Mouse (Mus musculus) limb, embryonic 15.5 days (tissue): Measurements from ENCODE around the gene Hoxa4. TPM values are rescaled to one million over a fixed set of nuclear protein-coding genes. Genes with fewer than 3 reads are reported as not detected.
A peak's percentile ranks its signal among the peaks of the same experiment; 100 is the strongest.

Experiments used
- ATAC-seq: fragments of 200-750 bp; cut with Nextera tagmentation; 2 replicates; pipeline ENCODE4 v1.8.0; 2017; ENCODE audit warnings: low read depth, moderate TSS enrichment; ENCODE audit not compliant: insufficient number of reproducible peaks, low FRiP score, low TSS enrichment
- H3K27ac ChIP-seq: fragments of 300-500 bp; sonication (generic); 2 replicates; pipeline ENCODE4 v1.5.1; 2015; ENCODE audit warnings: moderate library complexity, mild to moderate bottlenecking, inconsistent platforms
- H3K27me3 ChIP-seq: fragments of 300-500 bp; sonication (generic); 2 replicates; pipeline ENCODE4 v1.6.1; 2015; ENCODE audit warnings: inconsistent platforms
- H3K36me3 ChIP-seq: fragments of 300-500 bp; sonication (generic); 2 replicates; pipeline ENCODE4 v1.6.1; 2015; ENCODE audit warnings: inconsistent platforms
- H3K4me1 ChIP-seq: fragments of 300-500 bp; sonication (generic); 2 replicates; pipeline ENCODE4 v1.6.1; 2015; ENCODE audit warnings: inconsistent platforms
- H3K4me2 ChIP-seq: fragments of 300-500 bp; sonication (generic); 2 replicates; pipeline ENCODE4 v1.6.1; 2015; ENCODE audit warnings: mild to moderate bottlenecking, inconsistent platforms
- H3K4me3 ChIP-seq: fragments of 300-500 bp; sonication (generic); 2 replicates; pipeline ENCODE4 v1.5.1; 2015; ENCODE audit warnings: mild to moderate bottlenecking, inconsistent platforms
- H3K9ac ChIP-seq: fragments of 300-500 bp; sonication (generic); 2 replicates; pipeline ENCODE4 v1.6.1; 2015; ENCODE audit warnings: inconsistent platforms
- H3K9me3 ChIP-seq: fragments of 300-500 bp; sonication (generic); 2 replicates; pipeline ENCODE4 v1.6.1; 2016; ENCODE audit warnings: inconsistent platforms
- WGBS: fragments of 180-500 bp; shearing (Covaris S2); methylation state at CpG from one replicate; pipeline ENCODE4 v1.1.7; 2015; 5-methylcytosine and 5-hydroxymethylcytosine counted together
- polyA plus RNA-seq: library from polyadenylated mRNA; unstranded; fragments of >200 nt; fragmentation: Nextera tagmentation; extraction: Ambion mirVana; gene quantifications from 2 replicates; pipeline ENCODE4 v1.2.1, GENCODE M21; 2015

Gene Hoxa4
- polyA plus RNA-seq = 0.52 and 0.63 TPM in 2 replicates

GRCm38 (mm10) chr6:52190906-52191810 is at the start of gene Hoxa4:
Gene Hoxa4, minus strand, starts transcription at chr6:52191753.
- Histone ChIP-seq H3K4me1 (peaks cover 24% of the 10 kb centered on the region), H3K4me2 (peak within 1 kb of the TSS; percentile 96), H3K4me3 (peak within 1 kb of the TSS; percentile 59), H3K27me3 (peaks cover 84% of the 10 kb centered on the region), H3K27ac (peak within 1 kb of the TSS; percentile 43; the same call in 1 of the 2 replicates), H3K9ac (peak within 1 kb of the TSS; percentile 48), H3K9me3 (no peaks in the 10 kb centered on the region), H3K36me3 (no peaks in the 10 kb centered on the region)
- WGBS = 4% methylated on average over 50 of the region's 102 CpGs
- ATAC-seq = no peak

DNA sequence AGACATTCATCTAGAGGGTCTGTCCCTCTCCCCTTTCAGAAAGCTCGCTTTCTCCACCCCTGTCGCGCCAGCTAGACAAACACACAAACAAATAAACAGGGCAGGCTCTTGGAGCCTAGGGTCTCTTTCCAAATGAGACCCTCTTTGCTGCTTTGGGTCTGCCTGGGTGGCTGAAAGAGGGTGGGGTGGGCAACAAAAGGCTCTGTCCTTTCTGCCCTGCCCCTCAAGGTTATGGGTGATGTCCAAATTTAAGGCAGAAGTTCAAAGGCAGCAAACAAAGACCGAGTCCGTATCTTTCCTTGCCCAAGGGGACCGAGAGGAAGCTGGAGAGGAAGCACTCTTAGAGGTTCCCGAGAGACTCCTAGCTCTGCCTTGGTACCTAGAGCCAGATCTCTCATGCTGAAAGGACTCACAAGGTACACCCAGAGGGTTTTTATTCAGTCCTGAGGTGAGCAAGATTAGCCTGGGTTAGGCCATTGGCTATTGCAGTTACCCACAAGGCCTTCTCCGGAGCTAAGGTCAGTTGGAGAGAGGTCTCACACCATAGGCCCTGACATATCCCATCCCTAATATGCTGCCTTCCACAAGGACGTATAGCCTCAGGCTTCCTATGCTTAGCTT is 49.6 kb upstream of the Hoxa4 start:
- peak overlapping the region; percentile 59 for H3K4me3 ChIP-seq
- no peaks in the 10 kb centered on the region for H3K36me3 ChIP-seq
- H3K9me3 ChIP-seq = no peaks in the 10 kb centered on the region
- H3K27ac ChIP-seq = peak overlapping the region; percentile 97
- peak overlapping the region; percentile 85; the same call in 1 of the 2 replicates for H3K9ac ChIP-seq
- H3K4me2 ChIP-seq = peak overlapping the region; percentile 50
- peaks cover 45% of the 10 kb centered on the region for H3K4me1 ChIP-seq
- WGBS = 23% methylated on average over 9 of the region's 9 CpGs
- H3K27me3 ChIP-seq = peaks cover 17% of the 10 kb centered on the region; the same call in 1 of the 2 replicates
- ATAC-seq = no peak

DNA sequence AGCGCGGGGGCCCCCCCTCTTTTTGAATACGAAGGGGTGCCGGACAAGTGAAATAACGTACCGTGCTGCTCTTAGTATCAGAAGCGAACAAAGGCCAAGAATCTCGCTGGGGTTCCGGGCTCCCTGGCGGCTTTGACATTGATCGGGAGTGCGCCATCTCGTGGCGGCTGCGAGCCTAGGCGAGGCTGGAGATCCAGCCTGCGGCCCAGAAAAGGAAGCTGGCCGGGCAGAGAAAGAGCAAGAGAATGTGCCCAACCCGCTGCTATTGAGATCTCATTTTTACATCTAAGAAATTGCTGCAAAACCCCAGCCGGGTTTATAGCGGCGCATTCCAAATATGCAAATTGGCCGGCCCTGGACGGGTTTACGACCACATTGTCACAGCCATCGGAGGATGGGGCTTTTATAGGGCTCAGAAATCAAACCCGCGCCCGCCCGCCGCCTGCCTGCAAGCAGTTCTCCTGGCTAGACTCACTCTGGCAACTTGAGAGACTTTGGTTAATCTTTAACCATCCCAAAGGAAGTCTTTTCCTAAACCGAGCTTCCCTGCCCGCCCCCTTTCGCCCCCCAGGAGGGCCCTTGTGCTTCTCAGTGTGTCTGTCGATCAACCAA is 48.9 kb upstream of the Hoxa4 start, which contains the start of gene Hoxa10:
Gene Hoxa10 (minus strand): TSS at position 466 of the 612 bp plus-strand sequence.
- H3K4me2 ChIP-seq = peak within 1 kb of the TSS; percentile 50
- 3% methylated on average over 35 of the region's 35 CpGs for WGBS
- peak within 1 kb of the TSS; percentile 97 for H3K27ac ChIP-seq
- H3K9me3 ChIP-seq = no peaks in the 10 kb centered on the region
- H3K36me3 ChIP-seq = no peaks in the 10 kb centered on the region
- peaks cover 51% of the 10 kb centered on the region for H3K4me1 ChIP-seq
- H3K27me3 ChIP-seq = peaks cover 17% of the 10 kb centered on the region; the same call in 1 of the 2 replicates
- H3K4me3 ChIP-seq = peak within 1 kb of the TSS; percentile 59
- peak within 1 kb of the TSS; percentile 85 for H3K9ac ChIP-seq
- ATAC-seq = peak; percentile 77

DNA sequence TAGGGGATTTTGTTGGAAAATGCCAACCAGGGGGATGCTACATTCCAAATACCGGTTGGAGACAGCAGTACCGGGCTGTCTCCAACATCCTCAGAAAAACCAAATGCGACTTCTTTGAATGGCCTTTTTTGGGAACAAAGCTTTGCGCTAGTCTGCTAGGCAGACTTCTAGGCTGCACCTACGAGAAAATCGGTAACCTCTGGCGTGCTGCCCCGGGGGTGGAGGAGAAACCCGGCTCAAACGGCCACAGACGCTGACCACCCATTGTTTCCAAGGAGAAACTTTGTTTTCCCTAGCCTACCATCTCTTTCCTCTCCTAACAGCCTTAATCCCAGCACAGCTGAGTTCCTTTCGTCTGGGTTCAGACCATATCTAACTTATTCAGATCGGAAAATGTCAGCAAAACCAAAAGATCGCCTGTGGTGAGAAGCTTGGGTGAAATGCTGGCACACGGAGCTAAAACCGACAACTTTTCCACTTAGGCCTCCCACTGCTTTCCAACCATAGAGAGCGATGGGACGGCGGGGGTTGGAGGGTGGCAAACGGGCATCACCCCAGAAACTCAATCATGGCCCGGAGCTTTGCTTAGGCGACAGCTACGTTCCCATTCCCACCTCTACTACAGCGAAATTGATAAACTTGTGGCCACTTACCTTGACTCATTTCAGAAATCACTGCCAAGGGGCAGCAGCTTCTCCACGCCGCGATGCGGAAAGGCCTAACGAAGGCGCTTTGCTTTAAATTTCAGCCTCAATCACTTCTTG is 48.3 kb upstream of the Hoxa4 start:
- Histone ChIP-seq H3K27me3 (peaks cover 17% of the 10 kb centered on the region; the same call in 1 of the 2 replicates), H3K4me3 (peak overlapping the region; percentile 59), H3K4me2 (peak overlapping the region; percentile 50), H3K9me3 (no peaks in the 10 kb centered on the region), H3K36me3 (no peaks in the 10 kb centered on the region), H3K27ac (peak overlapping the region; percentile 97), H3K4me1 (peaks cover 58% of the 10 kb centered on the region), H3K9ac (peak overlapping the region; percentile 85)
- WGBS = 1% methylated on average over 30 of the region's 30 CpGs
- ATAC-seq = no peak

DNA sequence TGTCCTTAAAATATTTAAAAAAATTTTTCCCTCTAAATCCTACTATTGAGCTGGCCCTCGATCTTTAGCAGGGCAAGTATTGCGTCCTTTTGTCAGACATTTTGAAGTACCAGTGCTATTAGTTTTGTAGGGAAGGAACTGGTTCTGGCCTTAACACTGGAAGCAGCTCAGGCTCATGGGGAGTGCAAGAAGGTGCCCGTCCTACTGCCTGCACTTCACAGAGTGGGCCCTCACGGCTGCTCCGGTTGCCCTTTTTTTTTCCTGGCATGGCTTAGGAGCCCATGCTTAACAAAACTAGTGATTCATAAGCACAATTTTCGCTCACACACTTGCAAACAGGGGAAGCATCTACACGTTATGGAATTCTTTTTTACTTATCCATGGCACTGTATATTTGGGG is 47.4 kb upstream of the Hoxa4 start:
- Histone ChIP-seq H3K9me3 (no peaks in the 10 kb centered on the region), H3K4me1 (peaks cover 59% of the 10 kb centered on the region), H3K4me2 (peak overlapping the region; percentile 67), H3K27me3 (peaks cover 17% of the 10 kb centered on the region; the same call in 1 of the 2 replicates), H3K27ac (peak overlapping the region; percentile 62), H3K9ac (peak overlapping the region; percentile 37; the same call in 1 of the 2 replicates), H3K36me3 (no peaks in the 10 kb centered on the region), H3K4me3 (peak overlapping the region; percentile 59)
- WGBS = 7% methylated on average over 7 of the region's 7 CpGs
- ATAC-seq = no peak

DNA sequence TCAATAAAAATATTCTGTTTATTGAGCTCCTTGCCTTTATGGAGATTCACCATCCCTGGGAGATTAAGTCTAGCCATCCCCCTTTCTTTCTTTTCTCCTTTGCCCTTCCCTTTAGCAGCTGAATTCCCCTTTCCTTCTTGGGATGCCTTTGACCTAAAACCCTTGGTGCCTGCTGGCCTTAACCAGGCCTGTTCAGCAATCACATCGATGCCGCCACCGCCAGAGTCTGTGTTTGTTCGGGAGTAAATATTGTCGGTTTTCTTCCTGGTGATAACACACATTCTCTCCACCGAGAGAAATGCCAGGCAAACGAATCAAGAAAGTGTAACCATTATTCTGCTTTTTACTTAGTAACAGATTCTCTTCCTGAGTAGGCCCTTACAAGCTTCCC is 46.6 kb upstream of the Hoxa4 start:
- Histone ChIP-seq H3K4me3 (peak overlapping the region; percentile 59), H3K9ac (peak overlapping the region; percentile 42; the same call in 1 of the 2 replicates), H3K4me2 (peak overlapping the region; percentile 67), H3K4me1 (peaks cover 52% of the 10 kb centered on the region), H3K27ac (peak overlapping the region; percentile 96), H3K9me3 (no peaks in the 10 kb centered on the region), H3K27me3 (peaks cover 17% of the 10 kb centered on the region; the same call in 1 of the 2 replicates), H3K36me3 (no peaks in the 10 kb centered on the region)
- no peak for ATAC-seq
- WGBS = 6% methylated on average over 7 of the region's 7 CpGs

GRCm38 (mm10) chr6:52237346-52238154 is 46.0 kb upstream of the Hoxa4 start:
- Histone ChIP-seq H3K36me3 (no peaks in the 10 kb centered on the region), H3K27ac (peak overlapping the region; percentile 96), H3K4me3 (peak overlapping the region; percentile 59), H3K4me2 (peak overlapping the region; percentile 67), H3K4me1 (peaks cover 46% of the 10 kb centered on the region), H3K9ac (peak overlapping the region; percentile 42; the same call in 1 of the 2 replicates), H3K9me3 (no peaks in the 10 kb centered on the region), H3K27me3 (peaks cover 14% of the 10 kb centered on the region; the same call in 1 of the 2 replicates)
- ATAC-seq = no peak
- WGBS = 12% methylated on average over 10 of the region's 10 CpGs

- WGBS = 27% methylated on average over 3 of the region's 3 CpGs
- Histone ChIP-seq H3K27ac (peak overlapping the region; percentile 96), H3K4me2 (peak overlapping the region; percentile 67), H3K27me3 (peaks cover 11% of the 10 kb centered on the region; the same call in 1 of the 2 replicates), H3K4me1 (peaks cover 41% of the 10 kb centered on the region), H3K9ac (peak overlapping the region; percentile 20; the same call in 1 of the 2 replicates), H3K4me3 (peak overlapping the region; percentile 59), H3K9me3 (no peaks in the 10 kb centered on the region), H3K36me3 (no peaks in the 10 kb centered on the region)
- ATAC-seq = no peak
Measured at GRCm38 (mm10) chr6:52236806-52237205, 45.3 kb upstream of the Hoxa4 start.

- no peak for ATAC-seq
- H3K9ac ChIP-seq = peak overlapping the region; percentile 85; the same call in 1 of the 2 replicates
- peak overlapping the region; percentile 96 for H3K27ac ChIP-seq
- no peaks in the 10 kb centered on the region for H3K9me3 ChIP-seq
- peak overlapping the region; percentile 59 for H3K4me3 ChIP-seq
- H3K27me3 ChIP-seq = peaks cover 4% of the 10 kb centered on the region; the same call in 1 of the 2 replicates
- no peaks in the 10 kb centered on the region for H3K36me3 ChIP-seq
- peak overlapping the region; percentile 67 for H3K4me2 ChIP-seq
- 35% methylated on average over 6 of the region's 6 CpGs for WGBS
- peaks cover 32% of the 10 kb centered on the region for H3K4me1 ChIP-seq
Measured at GRCm38 (mm10) chr6:52235866-52236265, 44.3 kb upstream of the Hoxa4 start.

DNA sequence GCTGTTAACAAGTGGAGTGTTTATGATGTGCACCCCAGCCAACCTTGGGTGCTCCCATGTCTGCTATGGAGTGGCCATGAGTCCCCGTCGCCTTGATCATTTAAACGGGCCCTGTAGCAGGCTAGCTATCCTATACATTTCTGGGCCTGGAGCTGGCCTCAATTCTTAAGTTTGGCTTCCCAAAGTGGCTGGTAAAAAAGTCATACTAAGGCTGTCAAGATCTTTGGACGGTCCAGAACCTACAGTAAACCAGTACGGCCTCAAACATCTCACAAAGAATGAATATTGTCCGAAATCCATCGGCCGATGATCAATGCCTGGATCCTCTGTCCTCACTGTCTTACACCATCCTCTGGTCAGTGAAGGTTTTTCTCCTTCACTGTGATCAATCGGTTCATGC is 43.7 kb upstream of the Hoxa4 start:
- peaks cover 27% of the 10 kb centered on the region for H3K4me1 ChIP-seq
- 23% methylated on average over 9 of the region's 9 CpGs for WGBS
- peak overlapping the region; percentile 67 for H3K4me2 ChIP-seq
- ATAC-seq = no peak
- H3K36me3 ChIP-seq = no peaks in the 10 kb centered on the region
- peaks cover 3% of the 10 kb centered on the region; the same call in 1 of the 2 replicates for H3K27me3 ChIP-seq
- H3K9ac ChIP-seq = peak overlapping the region; percentile 85; the same call in 1 of the 2 replicates
- H3K27ac ChIP-seq = peak overlapping the region; percentile 96
- H3K4me3 ChIP-seq = peak overlapping the region; percentile 59
- no peaks in the 10 kb centered on the region for H3K9me3 ChIP-seq
